Mouse (Mus musculus) adrenal gland, postnatal 36 days (tissue): ENCODE measurements around the gene Armc9. TPM values are rescaled to one million over a fixed set of nuclear protein-coding genes. Genes with fewer than 3 reads are reported as not detected.
A peak's percentile ranks its signal among the peaks of the same experiment; 100 is the strongest.

Experiments used
- DNase-seq, 2 experiments: peaks; one replicate each; pipeline ENCODE4 v3.0.0; 2021; ENCODE audit warnings: mixed read lengths in 1 of 2
- total RNA-seq, 2 experiments: library from RNA; stranded (reverse); gene quantifications; 2 replicates each; pipeline ENCODE4 v1.2.3; 2021

Gene Armc9
- total RNA-seq, 2 experiments from 2014 or later = 9.3 to 9.6 TPM

DNA sequence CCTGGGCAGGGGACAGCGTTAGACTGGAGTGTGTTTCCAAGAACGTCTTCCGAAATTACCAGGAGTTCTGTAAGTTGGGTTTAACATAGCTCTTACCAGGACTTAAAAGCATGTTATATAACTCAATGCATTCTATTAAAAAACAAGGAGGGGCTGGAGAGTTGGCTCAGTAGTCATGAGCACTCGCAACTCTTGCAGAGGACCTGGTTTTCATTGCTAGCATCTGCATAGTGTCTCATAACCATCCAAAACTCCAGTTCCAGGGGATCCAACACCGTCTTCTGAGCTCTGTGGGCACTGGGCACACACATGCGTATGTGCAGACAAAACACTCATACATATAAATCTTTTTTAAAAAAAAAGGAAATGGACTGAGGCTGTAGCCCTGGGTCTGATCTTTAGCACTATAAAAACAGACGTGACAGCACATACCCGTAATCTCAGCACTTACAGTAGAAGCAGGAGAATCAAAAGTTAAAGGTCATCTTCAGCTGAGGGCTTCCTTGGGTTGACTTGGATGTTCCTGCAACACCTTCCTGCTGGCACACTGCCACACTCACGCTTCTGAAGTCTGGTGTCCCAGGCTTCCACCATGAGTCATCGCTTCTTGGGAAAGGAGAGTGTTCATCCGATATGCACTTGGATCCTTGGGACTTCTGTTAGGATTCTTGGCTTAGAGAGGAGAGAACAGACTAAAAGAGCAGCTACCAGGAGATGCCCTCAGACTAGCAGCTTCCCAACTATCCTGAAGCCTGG is 127.4 kb downstream of the Armc9 start:
- peak; percentile 52 to 67 for DNase-seq

GRCm38 (mm10) chr1:86284101-86284500 is 129.5 kb downstream of the Armc9 start:
- no peak for DNase-seq

GRCm38 (mm10) chr1:86285295-86285694 is 130.7 kb downstream of the Armc9 start:
- DNase-seq = no peak

GRCm38 (mm10) chr1:86287473-86287872 is 132.9 kb downstream of the Armc9 start:
- no peak for DNase-seq

DNA sequence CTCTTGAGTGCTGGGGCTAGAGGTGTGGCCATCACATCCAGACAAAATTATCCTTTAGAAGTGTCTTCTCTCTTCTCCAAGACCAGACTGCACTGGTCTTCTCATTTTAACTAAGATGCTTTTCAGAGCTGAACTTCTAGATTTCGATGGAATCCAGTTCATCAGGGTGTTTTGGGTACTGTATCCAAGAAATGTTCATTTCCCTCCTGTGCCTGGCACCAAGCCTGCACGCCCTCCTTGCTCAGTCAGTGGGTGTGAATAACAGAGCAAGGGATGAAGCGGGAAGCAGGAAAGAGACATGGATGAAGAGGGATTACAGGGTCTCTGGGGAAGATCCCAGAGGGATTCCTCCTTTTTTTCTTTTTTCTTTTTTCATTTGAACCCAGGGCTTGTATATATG is 135.9 kb downstream of the Armc9 start:
- DNase-seq = no peak

GRCm38 (mm10) chr1:86293091-86293490 is 138.5 kb downstream of the Armc9 start:
- no peak for DNase-seq

GRCm38 (mm10) chr1:86293868-86294267 is 139.3 kb downstream of the Armc9 start:
- no peak for DNase-seq

DNA sequence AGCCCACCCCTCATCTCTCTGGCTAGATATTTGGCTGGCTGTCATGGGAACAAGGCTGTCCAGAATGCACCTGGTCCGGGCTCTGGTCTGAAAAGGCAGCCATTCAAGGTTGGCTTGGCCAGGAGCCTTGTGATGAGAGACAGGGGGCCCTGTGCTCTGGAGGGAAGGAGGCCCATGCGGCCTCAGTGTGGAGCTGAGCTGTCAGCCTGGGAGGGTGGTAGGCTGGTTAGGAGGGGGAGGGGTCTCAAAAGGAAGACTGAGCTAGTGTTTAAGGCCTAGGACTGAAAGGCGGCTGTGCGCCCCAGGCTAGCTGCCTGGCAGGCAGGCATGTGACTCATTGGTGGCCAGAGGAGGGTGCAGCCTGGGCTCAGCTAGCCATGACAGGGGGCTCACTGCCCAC is 139.9 kb downstream of the Armc9 start:
- no peak for DNase-seq

DNA sequence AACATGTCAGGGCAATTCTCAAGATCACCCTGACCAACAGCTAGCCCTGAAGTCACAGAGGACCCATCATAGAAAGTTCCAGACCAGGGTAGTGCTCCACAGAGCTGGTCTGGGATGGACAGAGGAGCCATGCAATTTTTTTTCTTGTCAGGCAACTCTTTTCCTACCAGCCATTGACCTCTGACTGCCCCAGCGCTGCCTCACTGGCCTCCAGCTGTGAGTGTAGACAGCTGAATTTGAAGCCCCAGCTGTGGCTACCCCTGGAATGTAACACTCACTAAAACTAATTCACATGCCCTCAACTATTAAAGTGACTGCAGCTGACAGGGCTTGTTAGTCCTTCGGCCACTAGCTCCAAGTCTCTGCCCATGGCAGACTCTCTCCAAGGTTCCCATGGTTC is 145.5 kb downstream of the Armc9 start:
- no peak for DNase-seq

DNA sequence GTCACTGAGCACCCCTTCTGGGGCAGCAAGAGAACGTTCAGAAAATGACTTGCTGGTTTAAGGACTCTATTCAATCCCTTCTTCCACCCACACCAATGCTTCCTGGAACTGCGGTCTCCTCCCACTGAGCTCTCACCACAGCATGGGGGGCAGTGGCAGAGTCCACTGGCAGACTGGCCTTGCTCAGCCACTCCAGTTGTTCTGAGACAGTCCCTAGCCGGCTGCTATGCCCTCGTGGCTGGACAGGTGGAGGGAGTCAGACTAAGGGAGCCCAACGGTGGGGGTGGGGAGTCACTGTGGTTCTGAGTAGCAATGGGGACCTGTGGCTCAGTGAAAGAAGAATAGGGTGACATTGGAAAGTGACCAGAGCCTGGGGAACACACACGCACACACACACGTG is 146.2 kb downstream of the Armc9 start:
- DNase-seq = no peak

DNA sequence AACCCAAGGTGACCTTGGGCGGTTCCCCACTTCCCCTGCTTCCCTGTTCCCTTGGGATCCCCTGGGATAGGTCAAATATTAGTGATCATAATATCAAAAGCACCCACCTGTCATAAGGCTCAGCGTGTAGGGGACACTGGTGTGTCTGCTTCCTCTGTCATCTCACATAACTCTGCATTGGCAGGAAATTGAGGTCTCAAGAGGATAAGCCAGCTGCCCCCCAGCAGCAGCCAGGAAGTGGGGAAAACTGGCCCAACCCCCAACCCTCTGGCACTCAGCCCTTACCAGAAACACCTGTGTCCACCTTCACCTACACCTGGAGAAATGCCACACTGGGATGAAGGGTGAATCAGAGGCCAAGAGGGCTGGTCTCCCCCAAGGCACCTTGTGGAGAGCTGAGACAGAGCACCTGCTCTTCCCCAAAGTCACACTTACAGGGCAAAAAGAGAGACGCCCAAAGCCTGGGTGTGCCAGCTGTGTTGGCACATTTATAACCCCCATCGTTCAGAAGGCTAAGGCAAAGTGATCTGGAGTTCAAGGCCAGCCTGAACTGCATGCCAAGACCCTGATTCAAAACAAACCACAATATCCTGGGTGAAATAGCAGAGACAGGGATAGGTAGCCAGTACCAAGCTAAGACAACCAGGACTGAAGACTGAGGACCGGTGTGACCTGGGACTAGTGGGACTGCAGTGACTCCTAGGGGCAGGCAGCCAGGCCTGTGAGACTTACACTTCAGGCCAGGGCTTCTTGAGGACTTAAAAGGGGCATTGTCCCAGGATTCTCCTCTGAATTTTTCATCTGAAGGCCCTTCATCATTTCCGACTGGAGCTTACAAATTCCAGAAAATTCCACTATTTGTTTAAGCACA is 146.9 kb downstream of the Armc9 start:
- DNase-seq = peak in 1 of 2 experiments; percentile 13

GRCm38 (mm10) chr1:86302532-86302931 is 148.0 kb downstream of the Armc9 start, which contains the start of gene B3gnt7:
TSS of gene B3gnt7 (plus strand) at chr1:86302832.
- no peak for DNase-seq

DNA sequence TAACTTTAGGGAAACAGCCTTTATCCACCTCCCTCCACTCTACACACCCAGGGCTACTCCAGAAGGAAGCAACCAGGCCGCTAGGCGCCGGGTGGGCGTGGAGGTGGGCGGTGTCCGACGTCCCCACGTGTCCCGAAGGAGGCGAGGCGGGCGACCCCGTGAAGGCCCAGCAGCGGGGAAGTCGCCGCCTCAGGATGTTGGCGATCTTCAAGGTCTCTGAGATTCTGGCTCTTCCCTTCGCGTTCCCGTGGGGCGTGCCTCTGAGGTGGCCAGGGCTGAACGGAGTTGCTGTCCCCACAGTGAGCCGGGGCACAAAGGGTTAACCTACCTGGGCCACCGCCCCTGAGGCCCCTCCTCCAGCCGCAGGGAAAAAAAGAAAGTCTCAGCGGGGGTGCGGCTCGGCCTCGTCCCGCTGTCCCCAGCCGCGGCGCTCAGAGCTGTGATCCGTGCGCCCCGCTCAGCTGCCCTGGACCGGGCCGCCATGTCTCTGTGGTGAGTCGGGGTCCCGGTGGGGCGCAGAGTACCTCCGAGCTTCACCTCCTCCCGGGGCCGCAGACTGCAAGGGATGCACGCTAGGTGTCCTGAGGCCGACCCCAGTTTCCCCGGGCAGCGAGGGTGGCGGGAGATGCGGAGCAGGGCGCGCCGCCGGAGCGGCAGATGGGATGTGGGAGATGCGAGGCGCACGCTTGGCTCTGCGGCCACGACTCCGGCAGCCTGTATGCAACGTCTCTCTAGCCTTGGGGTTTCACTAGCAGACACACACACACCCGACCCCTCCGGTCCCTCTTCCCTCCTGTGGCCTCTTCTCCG is 148.7 kb downstream of the Armc9 start:
- DNase-seq = peak; percentile 41 to 59

GRCm38 (mm10) chr1:86303873-86304250 is 149.3 kb downstream of the Armc9 start:
- no peak for DNase-seq

DNA sequence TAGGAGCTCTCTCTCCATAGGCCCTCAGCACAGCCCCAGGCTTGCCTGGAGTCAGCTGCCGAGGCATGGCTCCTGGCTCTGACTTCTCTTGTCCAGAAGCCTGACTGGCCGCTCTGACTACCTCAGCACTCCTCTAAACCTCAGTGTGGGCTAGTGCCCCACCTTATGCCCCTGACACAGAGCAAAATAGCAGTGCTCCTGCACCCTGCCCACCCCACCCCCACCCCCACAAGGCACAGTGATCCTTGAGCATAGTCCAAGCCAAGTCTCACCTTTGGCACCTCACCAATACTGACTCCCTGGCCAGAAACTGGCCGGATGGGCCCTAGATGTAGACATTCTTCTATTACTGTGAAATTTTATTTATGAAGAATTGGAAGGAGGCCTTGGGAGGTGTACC is 152.1 kb downstream of the Armc9 start:
- DNase-seq = no peak

GRCm38 (mm10) chr1:86307177-86307762 is 152.7 kb downstream of the Armc9 start:
- DNase-seq = no peak

GRCm38 (mm10) chr1:86307871-86308641 is 153.5 kb downstream of the Armc9 start:
- no peak for DNase-seq

GRCm38 (mm10) chr1:86309270-86309833 is 154.8 kb downstream of the Armc9 start:
- DNase-seq = no peak

GRCm38 (mm10) chr1:86310536-86311310 is 156.1 kb downstream of the Armc9 start:
- no peak for DNase-seq

GRCm38 (mm10) chr1:86311467-86312005 is 157.0 kb downstream of the Armc9 start:
- DNase-seq = no peak
